Mouse (Mus musculus) heart, adult 2 months (tissue): ENCODE measurements at regions not wholly inside any gene's neighbourhood (a gene's known extent, or its start where the extent isn't known, plus 50 kb on each side); places are given as distances from the start of the nearest gene placed in this dataset.

Source experiments
- DNase-seq, 2 experiments: peaks; one replicate each; pipeline ENCODE4 v3.0.0; 2021
- H3K27ac ChIP-seq: fragments of 200-600 bp; 2 replicates; pipeline ENCODE4 v1.8.1; 2022
- H3K27me3 ChIP-seq: fragments of 200-500 bp; 2 replicates; pipeline ENCODE4 v1.6.1; 2012; ENCODE audit warnings: mild to moderate bottlenecking, low read length, inconsistent platforms, mixed read lengths; ENCODE audit not compliant: control insufficient read depth, insufficient read depth
- H3K36me3 ChIP-seq: fragments of 200-500 bp; 2 replicates; pipeline ENCODE4 v1.6.1; 2012; ENCODE audit warnings: low read length, inconsistent platforms; ENCODE audit not compliant: control insufficient read depth, insufficient read depth
- H3K4me1 ChIP-seq: fragments of 200-500 bp; 2 replicates; pipeline ENCODE4 v1.6.1; 2011; ENCODE audit warnings: low read length; ENCODE audit not compliant: control insufficient read depth, insufficient read depth
- H3K4me3 ChIP-seq: fragments of 200-600 bp; 2 replicates; pipeline ENCODE4 v1.8.1; 2022
- H3K79me2 ChIP-seq: fragments of 200-500 bp; replicated peaks from 2 replicates; pipeline ENCODE4 v1.6.1; 2012; ENCODE audit warnings: mild to moderate bottlenecking, inconsistent platforms, low read length, moderate library complexity, mixed read lengths; ENCODE audit not compliant: control insufficient read depth, insufficient read depth
- H3K9ac ChIP-seq: fragments of 200-500 bp; 2 replicates; pipeline ENCODE4 v1.6.1; 2012; ENCODE audit warnings: low read depth, mild to moderate bottlenecking, control low read depth, inconsistent platforms, low read length, mixed read lengths
- CTCF ChIP-seq: fragments of 200-600 bp; IDR thresholded peaks from 2 replicates; pipeline ENCODE4 v1.8.1; 2022; ENCODE audit warnings: antibody characterized with exemption, mild to moderate bottlenecking, moderate library complexity
- EP300 ChIP-seq: fragments of 200-500 bp; IDR thresholded peaks from 2 replicates; pipeline ENCODE4 v1.6.1; 2011; ENCODE audit warnings: low read depth, low read length, control low read depth; ENCODE audit not compliant: insufficient read depth
- POLR2A ChIP-seq: fragments of 200-500 bp; IDR thresholded peaks from 2 replicates; pipeline ENCODE4 v1.6.1; 2011; ENCODE audit warnings: mild to moderate bottlenecking, low read depth, low read length, control low read depth; ENCODE audit not compliant: insufficient read depth
- WGBS: fragments of 180-500 bp; shearing (Covaris S2); methylation state at CpG from one replicate; pipeline ENCODE4 v1.1.7; 2018; 5-methylcytosine and 5-hydroxymethylcytosine counted together
- intact Hi-C: fragments of 180-260 bp; cut with DNase I; formaldehyde crosslinking; loops from one replicate; pipeline ENCODE4 v1.15.1; 2025

GRCm38 (mm10) chr3:16810878-16811611 is 804.8 kb upstream of the Gm5150 start:
- no peak overlapping the region for H3K27ac ChIP-seq
- H3K79me2 ChIP-seq = no peaks in the 10 kb centered on the region
- no peaks in the 10 kb centered on the region for H3K27me3 ChIP-seq
- H3K4me3 ChIP-seq = no peak overlapping the region
- DNase-seq = no peak
- 23% methylated on average over 3 of the region's 3 CpGs for WGBS
- H3K4me1 ChIP-seq = no peaks in the 10 kb centered on the region
- intact Hi-C loops = loop anchor here (10.0 kb wide), 2 partner anchors 984 to 1014 kb away; no protein-coding TSS in a partner anchor
- H3K9ac ChIP-seq = no peak overlapping the region
- no peak for TF ChIP-seq EP300
- TF ChIP-seq POLR2A = no peak
- no peak for TF ChIP-seq CTCF
- no peaks in the 10 kb centered on the region for H3K36me3 ChIP-seq

- TF ChIP-seq CTCF = no peak
- TF ChIP-seq POLR2A = no peak
- TF ChIP-seq EP300 = no peak
- Histone ChIP-seq H3K27me3 (no peaks in the 10 kb centered on the region), H3K36me3 (no peaks in the 10 kb centered on the region), H3K4me3 (no peak overlapping the region), H3K4me1 (no peaks in the 10 kb centered on the region), H3K79me2 (no peaks in the 10 kb centered on the region), H3K27ac (no peak overlapping the region), H3K9ac (no peak overlapping the region)
- DNase-seq = no peak
- intact Hi-C loops = no loop called here
These were observed 797.4 kb upstream of the Gm5150 start for GRCm38 (mm10) chr3:16803603-16804002.
